In genomic region chr8:95293172-95293571, GRCm38 (mm10) we compare ENCODE assay signal across 9 mouse cellular contexts. TPM values are rescaled to one million over a fixed set of nuclear protein-coding genes. Genes with fewer than 3 reads are reported as not detected.
DNase-seq lines count a peak whose midpoint lies in the region; ATAC-seq lines count a peak whose summit lies in the region.
"Had no signal": no experiment of that assay in that cellular context is flagged by ENCODE, and none has a peak within 500 bp of the region (broad histone marks: within the 10 kb centered on the region; RNA-seq: fewer than 3 reads in every experiment).

No protein-coding gene starts in this region.

- H3K27me3 ChIP-seq in forebrain, embryonic 14.5 days (replicated peaks; ENCODE audit: control insufficient read depth, insufficient read depth, low read length): no peaks in the 10 kb centered on the region
- H3K27me3 ChIP-seq in forebrain, embryonic 10.5 days (ENCODE audit: poor library complexity, severe bottlenecking): no peaks in the 10 kb centered on the region

- H3K27ac ChIP-seq in forebrain, embryonic 14.5 days (ENCODE audit: low read depth, low read length): 0 out of 2 replicates have a peak overlapping the region, but pooled peaks have one; percentile 1
- H3K27ac ChIP-seq in forebrain, embryonic 10.5 days: no peak overlapping the region
- H3K27ac ChIP-seq in brown adipose tissue, adult 24 weeks (replicated peaks; ENCODE audit: low read depth, low read length): peak overlapping the region; percentile 73

- WGBS in forebrain, embryonic 14.5 days: 83% methylated on average over 11 of the region's 11 CpGs
- WGBS in forebrain, embryonic 10.5 days: 83% methylated on average over 11 of the region's 11 CpGs

- no peaks in the 10 kb centered on the region for H3K36me3 ChIP-seq in forebrain, embryonic 14.5 days (ENCODE audit: control insufficient read depth, insufficient read depth, low read length)
- H3K36me3 ChIP-seq in forebrain, embryonic 10.5 days (replicated peaks): no peaks in the 10 kb centered on the region

- H3K9me3 ChIP-seq in forebrain, embryonic 14.5 days (replicated peaks; ENCODE audit: control insufficient read depth, low read length): no peaks in the 10 kb centered on the region
- H3K9me3 ChIP-seq in forebrain, embryonic 10.5 days: no peaks in the 10 kb centered on the region

- H3K9ac ChIP-seq in forebrain, embryonic 14.5 days (ENCODE audit: low read length): no peak overlapping the region

- peak; percentile 23 for DNase-seq in forebrain, embryonic 14.5 days (ENCODE audit: low spot score)
- no peak for DNase-seq in forebrain, embryonic 10.5 days (ENCODE audit: extremely low spot score, low spot score)
- peak; percentile 61 to 77 for DNase-seq in gastrocnemius, postnatal 4 days (ENCODE audit: low spot score in 2 of 2)
- DNase-seq in kidney, adult 9 months: peak; percentile 85
- DNase-seq in lung, postnatal 10 days: peak; percentile 95
- DNase-seq in testis, postnatal 14 days (ENCODE audit: low spot score): peak; percentile 76
- DNase-seq in left cerebral cortex, adult 18-20 months (ENCODE audit: low spot score in 2 of 2): no peak

- H3K4me2 ChIP-seq in forebrain, embryonic 14.5 days (ENCODE audit: low read length): 0 out of 2 replicates have a peak overlapping the region, but pooled peaks have one; percentile 14

- no peak for ATAC-seq in forebrain, embryonic 14.5 days

- H3K4me1 ChIP-seq in forebrain, embryonic 14.5 days (ENCODE audit: control insufficient read depth, insufficient read depth, low read length): 0 out of 2 replicates have a peak, but pooled peaks cover 2% of the 10 kb centered on the region
- H3K4me1 ChIP-seq in forebrain, embryonic 10.5 days: peaks cover 6% of the 10 kb centered on the region
- H3K4me1 ChIP-seq in brown adipose tissue, adult 24 weeks (ENCODE audit: control insufficient read depth, insufficient read depth, insufficient read length, low read length): no peaks in the 10 kb centered on the region

- no peak overlapping the region for H3K4me3 ChIP-seq in forebrain, embryonic 14.5 days (ENCODE audit: low read depth, low read length)
- H3K4me3 ChIP-seq in forebrain, embryonic 10.5 days: no peak overlapping the region
- H3K4me3 ChIP-seq in brown adipose tissue, adult 24 weeks (ENCODE audit: insufficient read depth, low read depth, low read length): peak overlapping the region; percentile 66

RNA-seq across cellular contexts. Expression of gene Cngb1, which starts 13.2 kb away (rescaled TPM):
- 0.52 and 0.58 TPM in 2 replicates for polyA plus RNA-seq in forebrain, embryonic 14.5 days (2014; fragmentation: Nextera tagmentation; extraction: Ambion mirVana)
- polyA plus RNA-seq in forebrain, embryonic 10.5 days (2016; fragmentation: Nextera tagmentation; extraction: Ambion mirVana): 0.14 and 0.25 TPM in 2 replicates
- polyA plus RNA-seq in brown adipose tissue, adult 24 weeks (2012; ENCODE audit: insufficient read depth, insufficient read length, missing spikeins): 1.7 TPM in 1 of 2 replicates, not detected in the other
- 1 to 10 TPM; 1.3 to 1.5 TPM for total RNA-seq in gastrocnemius, postnatal 4 days (2021)
- total RNA-seq in left cerebral cortex, adult 18-20 months (2021): under 1 TPM; 0.16 to 0.49 TPM

RNA-seq across cellular contexts. Expression of gene Tepp, which starts 17.2 kb away (rescaled TPM):
- 0.80 and 1.0 TPM in 2 replicates for polyA plus RNA-seq in forebrain, embryonic 14.5 days (2014; fragmentation: Nextera tagmentation; extraction: Ambion mirVana)
- not detected in 2 replicates for polyA plus RNA-seq in forebrain, embryonic 10.5 days (2016; fragmentation: Nextera tagmentation; extraction: Ambion mirVana)
- polyA plus RNA-seq in brown adipose tissue, adult 24 weeks (2012; ENCODE audit: insufficient read depth, insufficient read length, missing spikeins): not detected in 2 replicates
- not detected for total RNA-seq in gastrocnemius, postnatal 4 days (2021)
- not detected for total RNA-seq in left cerebral cortex, adult 18-20 months (2021)
- polyA plus RNA-seq: C2C12 had no signal

RNA-seq across cellular contexts. Expression of gene Zfp319, which starts 38.6 kb away (rescaled TPM):
- 11.5 and 14.4 TPM in 2 replicates for polyA plus RNA-seq in forebrain, embryonic 14.5 days (2014; fragmentation: Nextera tagmentation; extraction: Ambion mirVana)
- 10.6 and 10.7 TPM in 2 replicates for polyA plus RNA-seq in forebrain, embryonic 10.5 days (2016; fragmentation: Nextera tagmentation; extraction: Ambion mirVana)
- polyA plus RNA-seq in brown adipose tissue, adult 24 weeks (2012; ENCODE audit: insufficient read depth, insufficient read length, missing spikeins): 1.3 and 2.1 TPM in 2 replicates
- total RNA-seq in gastrocnemius, postnatal 4 days (2021): 10 to 100 TPM; 11.8 to 12.6 TPM
- total RNA-seq in left cerebral cortex, adult 18-20 months (2021): 10 to 100 TPM; 17.2 to 18.3 TPM

RNA-seq across cellular contexts. Expression of gene Usb1, which starts 38.9 kb away (rescaled TPM):
- polyA plus RNA-seq in forebrain, embryonic 14.5 days (2014; fragmentation: Nextera tagmentation; extraction: Ambion mirVana): 40.0 and 45.8 TPM in 2 replicates
- polyA plus RNA-seq in forebrain, embryonic 10.5 days (2016; fragmentation: Nextera tagmentation; extraction: Ambion mirVana): 50.5 and 53.1 TPM in 2 replicates
- 8.4 and 8.6 TPM in 2 replicates for polyA plus RNA-seq in brown adipose tissue, adult 24 weeks (2012; ENCODE audit: insufficient read depth, insufficient read length, missing spikeins)
- 10 to 100 TPM; 17.9 to 22.2 TPM for total RNA-seq in gastrocnemius, postnatal 4 days (2021)
- total RNA-seq in left cerebral cortex, adult 18-20 months (2021): 10 to 100 TPM; 11.6 to 12.3 TPM

RNA-seq across cellular contexts. Expression of gene Mmp15, which starts 58.9 kb away (rescaled TPM):
- polyA plus RNA-seq in forebrain, embryonic 14.5 days (2014; fragmentation: Nextera tagmentation; extraction: Ambion mirVana): 10.3 and 12.5 TPM in 2 replicates
- 11.1 TPM in 2 replicates for polyA plus RNA-seq in forebrain, embryonic 10.5 days (2016; fragmentation: Nextera tagmentation; extraction: Ambion mirVana)
- polyA plus RNA-seq in brown adipose tissue, adult 24 weeks (2012; ENCODE audit: insufficient read depth, insufficient read length, missing spikeins): 6.1 and 6.5 TPM in 2 replicates
- total RNA-seq in gastrocnemius, postnatal 4 days (2021): 10 to 100 TPM; 51.0 to 54.5 TPM
- 10 to 100 TPM; 12.6 to 15.3 TPM for total RNA-seq in left cerebral cortex, adult 18-20 months (2021)

Comparison
In these comparisons a context has a peak if more than half of its experiments do, and no peak if none do; other contexts are left out.
1. DNase-seq: peak in forebrain, embryonic 14.5 days (single experiment), gastrocnemius, postnatal 4 days (2 of 2), kidney, adult 9 months (single experiment), lung, postnatal 10 days (single experiment) and testis, postnatal 14 days (single experiment); none in forebrain, embryonic 10.5 days (single experiment) and left cerebral cortex, adult 18-20 months (0 of 2).